Mouse (Mus musculus) embryonic facial prominence, embryonic 11.5 days (tissue): ENCODE results near the gene Clec9a. TPM values are rescaled to one million over a fixed set of nuclear protein-coding genes. Genes with fewer than 3 reads are reported as not detected.
A peak's percentile ranks its signal among the peaks of the same experiment; 100 is the strongest.

Experiments
- ATAC-seq: fragments of 200-750 bp; cut with Nextera tagmentation; replicated peaks from 2 replicates; pipeline ENCODE4 v1.8.0; 2017; ENCODE audit warnings: low read depth; ENCODE audit not compliant: insufficient number of reproducible peaks, low FRiP score, low TSS enrichment
- DNase-seq: peaks from one replicate; pipeline ENCODE4 v3.0.0-alpha.2; 2015; ENCODE audit warnings: low spot score
- H3K27ac ChIP-seq: fragments of 300-500 bp; sonication (generic); replicated peaks from 2 replicates; pipeline ENCODE4 v1.5.1; 2014; ENCODE audit warnings: mild to moderate bottlenecking, low read depth, low read length, control low read depth
- H3K27me3 ChIP-seq: fragments of 300-500 bp; sonication (generic); 2 replicates; pipeline ENCODE4 v1.6.1; 2014; ENCODE audit warnings: mild to moderate bottlenecking, low read length, moderate library complexity, mixed read lengths; ENCODE audit not compliant: control insufficient read depth, insufficient read depth
- H3K36me3 ChIP-seq: fragments of 300-500 bp; sonication (generic); replicated peaks from 2 replicates; pipeline ENCODE4 v1.6.1; 2014; ENCODE audit warnings: low read depth, mild to moderate bottlenecking, low read length, moderate library complexity, mixed read lengths; ENCODE audit not compliant: control insufficient read depth, insufficient read depth
- H3K4me1 ChIP-seq: fragments of 300-500 bp; sonication (generic); 2 replicates; pipeline ENCODE4 v1.6.1; 2014; ENCODE audit warnings: low read length, mixed read lengths; ENCODE audit not compliant: control insufficient read depth, insufficient read depth
- H3K4me2 ChIP-seq: fragments of 300-500 bp; sonication (generic); 2 replicates; pipeline ENCODE4 v1.6.1; 2014; ENCODE audit warnings: low read depth, mild to moderate bottlenecking, control low read depth, low read length, moderate library complexity
- H3K4me3 ChIP-seq: fragments of 300-500 bp; sonication (generic); 2 replicates; pipeline ENCODE4 v1.5.1; 2014; ENCODE audit warnings: low read depth, low read length, control low read depth
- H3K9ac ChIP-seq: fragments of 300-500 bp; sonication (generic); replicated peaks from 2 replicates; pipeline ENCODE4 v1.6.1; 2014; ENCODE audit warnings: mild to moderate bottlenecking, control low read depth, low read length
- H3K9me3 ChIP-seq: fragments of 300-500 bp; sonication (generic); replicated peaks from 2 replicates; pipeline ENCODE4 v1.6.1; 2016; ENCODE audit warnings: mild to moderate bottlenecking, low read length, inconsistent platforms, mixed read lengths; ENCODE audit not compliant: control insufficient read depth
- WGBS: fragments of 180-500 bp; shearing (Covaris S2); extraction: QIAGEN DNeasy Blood & Tissue Kit; methylation state at CpG from one replicate; pipeline ENCODE4 v1.1.7; 2014; 5-methylcytosine and 5-hydroxymethylcytosine counted together
- polyA plus RNA-seq: library from polyadenylated mRNA; unstranded; fragments of >200 nt; fragmentation: Nextera tagmentation; extraction: Ambion mirVana; gene quantifications from 2 replicates; pipeline ENCODE4 v1.2.1, GENCODE M21; 2014

Gene Clec9a
- polyA plus RNA-seq, 1 experiment from 2014 or later, result 0.15 TPM

DNA sequence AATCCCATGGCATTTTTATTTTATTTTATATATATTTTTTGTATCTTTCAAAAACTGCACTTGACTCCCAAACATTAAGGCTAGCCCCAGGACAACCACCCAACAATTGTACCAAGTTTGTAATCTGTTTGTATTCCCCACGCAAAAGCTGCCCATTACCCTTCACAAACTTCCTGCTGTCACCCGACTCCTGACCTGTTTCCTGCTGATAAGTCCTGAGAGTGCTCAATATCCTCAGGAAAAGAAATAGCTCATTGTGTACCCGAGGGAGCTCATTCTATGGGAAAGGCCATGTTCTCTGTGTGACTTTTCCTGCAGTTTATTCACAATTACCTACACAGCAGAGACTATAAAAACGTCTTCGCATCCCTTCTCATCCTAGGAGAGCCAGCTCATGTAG lies 17.1 kb downstream of the Clec9a start:
- 22% methylated on average over 5 of the region's 5 CpGs for WGBS
- DNase-seq, result peak; percentile 24

GRCm38 (mm10) chr6:129427281-129427680 lies 18.6 kb downstream of the Clec9a start:
- H3K36me3 ChIP-seq, result no peaks in the 10 kb centered on the region
- no peaks in the 10 kb centered on the region for H3K9me3 ChIP-seq
- no peak overlapping the region for H3K9ac ChIP-seq
- no peak for DNase-seq
- H3K4me1 ChIP-seq, result no peaks in the 10 kb centered on the region
- ATAC-seq, result no peak
- no peaks in the 10 kb centered on the region for H3K27me3 ChIP-seq
- 79% methylated on average over 4 of the region's 4 CpGs for WGBS
- H3K4me3 ChIP-seq, result no peak overlapping the region
- H3K27ac ChIP-seq, result no peak overlapping the region
- no peak overlapping the region for H3K4me2 ChIP-seq

More for the DNA sequence above, 17.1 kb downstream of the Clec9a start:
- Histone ChIP-seq H3K4me1 (no peaks in the 10 kb centered on the region), H3K27me3 (no peaks in the 10 kb centered on the region), H3K9ac (no peak overlapping the region), H3K27ac (no peak overlapping the region), H3K9me3 (no peaks in the 10 kb centered on the region), H3K36me3 (no peaks in the 10 kb centered on the region), H3K4me2 (no peak overlapping the region), H3K4me3 (no peak overlapping the region)
- ATAC-seq, result no peak

- Histone ChIP-seq H3K9ac (no peak overlapping the region), H3K27ac (no peak overlapping the region), H3K27me3 (no peaks in the 10 kb centered on the region), H3K4me3 (no peak overlapping the region), H3K4me2 (no peak overlapping the region), H3K36me3 (no peaks in the 10 kb centered on the region), H3K9me3 (no peaks in the 10 kb centered on the region), H3K4me1 (no peaks in the 10 kb centered on the region)
- DNase-seq (no peak), ATAC-seq (no peak)
- 79% methylated on average over 5 of the region's 5 CpGs for WGBS
These were observed 25.6 kb downstream of the Clec9a start for GRCm38 (mm10) chr6:129434239-129434638.

GRCm38 (mm10) chr6:129436025-129436424 lies 27.4 kb downstream of the Clec9a start:
- Histone ChIP-seq H3K9ac (no peak overlapping the region), H3K36me3 (no peaks in the 10 kb centered on the region), H3K27me3 (no peaks in the 10 kb centered on the region), H3K4me2 (no peak overlapping the region), H3K27ac (no peak overlapping the region), H3K4me3 (no peak overlapping the region), H3K4me1 (no peaks in the 10 kb centered on the region), H3K9me3 (no peaks in the 10 kb centered on the region)
- DNase-seq, result no peak
- no peak for ATAC-seq
- 81% methylated on average over 3 of the region's 3 CpGs for WGBS

DNA sequence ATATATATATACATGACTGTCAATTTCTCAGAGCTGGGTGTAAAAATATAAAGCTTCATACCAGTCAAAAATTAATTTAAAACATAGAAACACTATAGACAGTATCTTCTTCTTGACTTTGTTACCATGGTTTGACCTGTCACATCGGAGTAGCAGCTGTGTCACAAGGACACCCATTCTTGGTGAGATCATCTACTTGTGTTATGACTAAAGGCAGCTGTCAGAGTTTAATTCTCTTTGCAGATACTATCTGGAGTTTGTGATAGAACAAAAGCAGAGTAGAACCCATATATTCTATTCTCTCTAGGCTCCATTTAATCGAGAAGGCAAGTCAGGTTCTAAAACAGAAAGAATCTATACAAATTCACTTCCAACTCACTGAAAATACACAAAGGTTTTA lies 29.4 kb downstream of the Clec9a start:
- Histone ChIP-seq H3K4me3 (no peak overlapping the region), H3K9me3 (no peaks in the 10 kb centered on the region), H3K36me3 (no peaks in the 10 kb centered on the region), H3K9ac (no peak overlapping the region), H3K4me1 (no peaks in the 10 kb centered on the region), H3K4me2 (no peak overlapping the region), H3K27me3 (no peaks in the 10 kb centered on the region), H3K27ac (no peak overlapping the region)
- DNase-seq (no peak), ATAC-seq (no peak)
- 86% methylated on average over 2 of the region's 2 CpGs for WGBS

DNA sequence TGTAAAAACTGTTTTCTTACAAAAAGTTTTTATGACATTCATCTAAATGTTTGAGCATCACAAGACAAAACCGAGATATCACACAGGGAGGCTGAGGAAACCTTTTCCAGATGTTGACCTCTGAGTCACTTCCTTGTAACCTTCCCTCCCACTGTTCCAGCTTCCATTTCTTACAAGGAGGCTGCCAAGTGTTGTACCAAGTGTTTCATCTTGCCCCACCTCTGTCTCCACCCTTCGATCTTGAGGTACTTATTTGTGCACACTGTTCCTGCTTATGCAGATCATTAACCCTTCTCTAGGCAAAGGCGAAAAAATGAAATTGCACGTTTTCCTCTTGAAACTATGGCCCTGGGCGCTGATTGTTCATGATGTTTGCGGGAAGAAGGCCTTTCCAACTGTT lies 41.1 kb downstream of the Clec9a start:
- no peaks in the 10 kb centered on the region for H3K9me3 ChIP-seq
- ATAC-seq, result no peak
- DNase-seq, result peak; percentile 12

GRCm38 (mm10) chr6:129451411-129452039 lies 42.9 kb downstream of the Clec9a start, which contains the start of gene Clec1a:
Clec1a (minus strand) TSS chr6:129452000.
- no peaks in the 10 kb centered on the region for H3K9me3 ChIP-seq
- no peaks in the 10 kb centered on the region for H3K27me3 ChIP-seq
- no peaks in the 10 kb centered on the region for H3K36me3 ChIP-seq
- no peak within 1 kb of the TSS for H3K4me2 ChIP-seq
- 0 out of 2 replicates have a peak within 1 kb of the TSS, but pooled peaks have one; percentile 6 for H3K9ac ChIP-seq
- 58% methylated on average over 13 of the region's 13 CpGs for WGBS
- H3K4me1 ChIP-seq, result no peaks in the 10 kb centered on the region
- no peak within 1 kb of the TSS for H3K27ac ChIP-seq
- no peak within 1 kb of the TSS for H3K4me3 ChIP-seq
- peak; percentile 22 for DNase-seq
- no peak for ATAC-seq

More for the DNA sequence above, 41.1 kb downstream of the Clec9a start:
- Histone ChIP-seq H3K36me3 (no peaks in the 10 kb centered on the region), H3K4me2 (no peak overlapping the region), H3K4me1 (no peaks in the 10 kb centered on the region), H3K4me3 (no peak overlapping the region), H3K9ac (no peak overlapping the region), H3K27me3 (no peaks in the 10 kb centered on the region), H3K27ac (no peak overlapping the region)
- 65% methylated on average over 6 of the region's 6 CpGs for WGBS

DNA sequence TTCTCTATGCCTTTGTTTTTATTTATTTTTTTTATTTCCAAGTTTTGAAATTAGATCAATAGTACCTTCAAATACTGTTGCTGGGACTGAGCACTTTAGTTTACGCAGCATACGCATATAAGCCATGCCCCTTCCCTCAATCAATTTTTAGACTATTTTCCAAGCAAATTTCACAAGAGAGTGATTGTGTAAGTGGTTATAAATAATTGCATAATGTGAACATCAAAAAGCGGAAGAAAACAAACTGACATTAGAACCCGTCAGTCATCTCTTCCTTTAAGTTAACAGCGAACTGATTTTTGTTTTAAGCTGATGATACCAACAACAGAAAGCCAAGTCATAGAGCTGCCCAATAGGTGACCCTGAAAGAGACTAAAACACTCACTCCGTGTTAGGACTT lies 62.7 kb downstream of the Clec9a start:
- ATAC-seq, result no peak
- 89% methylated on average over 6 of the region's 6 CpGs for WGBS
- Histone ChIP-seq H3K4me2 (no peak overlapping the region), H3K9me3 (no peaks in the 10 kb centered on the region), H3K36me3 (no peaks in the 10 kb centered on the region), H3K27me3 (no peaks in the 10 kb centered on the region), H3K27ac (no peak overlapping the region), H3K4me3 (no peak overlapping the region), H3K4me1 (no peaks in the 10 kb centered on the region), H3K9ac (no peak overlapping the region)
- no peak for DNase-seq
